Mouse (Mus musculus): ENCODE measurements around the gene Bpifb9b. TPM values are rescaled to one million over a fixed set of nuclear protein-coding genes. Genes with fewer than 3 reads are reported as not detected.
A peak's percentile ranks its signal among the peaks of the same experiment; 100 is the strongest.
"Not testable (repeated sequence)": the region's sequence is repeated elsewhere in the genome, so short reads cannot be mapped to it uniquely, and the experiment has no call there.

Gene Bpifb9b
- not detected in 2 replicates for polyA plus RNA-seq (2015; fragmentation: Nextera tagmentation; extraction: Ambion mirVana)

- H3K4me1 ChIP-seq; H3K4me2 ChIP-seq; H3K9ac ChIP-seq; H3K4me3 ChIP-seq; ATAC-seq (ENCODE audit: insufficient number of reproducible peaks, insufficient read depth, low FRiP score, low TSS enrichment, low read depth); H3K36me3 ChIP-seq; H3K27me3 ChIP-seq; H3K27ac ChIP-seq; H3K9me3 ChIP-seq: not testable (repeated sequence)
- 77% methylated on average over 4 of the region's 4 CpGs for WGBS
These were observed at the start of gene Bpifb9b for GRCm38 (mm10) chr2:154306927-154307326. Gene Bpifb9b (plus strand): TSS chr2:154307227.

DNA sequence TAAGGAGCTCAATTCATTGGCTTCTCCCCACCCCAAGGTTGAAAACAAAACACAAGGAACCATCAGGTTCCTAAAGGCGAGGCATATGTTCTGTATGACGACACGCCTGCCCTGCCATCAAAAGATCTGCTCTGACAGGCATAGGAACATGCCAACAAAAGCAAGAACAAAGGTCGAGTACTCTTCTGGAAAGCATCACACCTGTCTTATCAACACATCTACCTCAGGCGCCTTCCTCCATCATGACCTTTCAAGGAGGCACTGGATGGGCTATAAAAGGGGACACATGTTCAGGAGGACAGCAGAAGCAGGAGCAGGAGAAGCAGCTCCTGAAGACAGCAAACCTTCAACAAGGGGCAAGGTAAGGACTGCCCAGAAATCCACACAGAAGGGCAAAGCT lies 49.5 kb upstream of the Bpifb9b start, which contains the start of gene Bpifb9a:
TSS of gene Bpifb9a (plus strand) at position 301 of the 400 bp plus-strand sequence.
- not testable (repeated sequence) for H3K4me3 ChIP-seq; H3K36me3 ChIP-seq; H3K4me2 ChIP-seq; H3K9me3 ChIP-seq; H3K27me3 ChIP-seq; H3K4me1 ChIP-seq; H3K9ac ChIP-seq; ATAC-seq (ENCODE audit: insufficient number of reproducible peaks, insufficient read depth, low FRiP score, low TSS enrichment, low read depth); H3K27ac ChIP-seq
- 76% methylated on average over 5 of the region's 5 CpGs for WGBS

DNA sequence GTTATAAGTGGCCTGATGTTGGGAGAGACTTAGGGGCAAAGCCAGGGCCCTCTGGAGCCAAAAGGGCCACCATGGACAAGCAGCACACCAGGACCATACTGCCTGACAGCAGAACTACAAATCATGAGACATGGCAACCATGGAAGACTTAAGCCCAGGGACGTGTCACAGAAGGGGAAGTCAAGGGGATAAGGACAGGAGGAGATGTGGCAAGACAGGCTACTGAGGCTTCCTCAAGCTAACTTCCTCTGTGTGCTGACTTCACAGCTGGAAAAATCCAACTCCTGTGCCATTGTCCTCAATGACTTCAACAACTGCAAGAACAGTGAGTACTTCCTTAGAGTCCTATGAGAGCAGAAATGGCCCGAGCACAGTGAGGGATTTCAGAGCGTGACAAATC lies 42.6 kb upstream of the Bpifb9b start:
- not testable (repeated sequence) for H3K4me3 ChIP-seq; ATAC-seq (ENCODE audit: insufficient number of reproducible peaks, insufficient read depth, low FRiP score, low TSS enrichment, low read depth); H3K27ac ChIP-seq; H3K36me3 ChIP-seq; H3K4me2 ChIP-seq; H3K9me3 ChIP-seq; H3K4me1 ChIP-seq; H3K27me3 ChIP-seq; H3K9ac ChIP-seq
- 82% methylated on average over 3 of the region's 3 CpGs for WGBS

GRCm38 (mm10) chr2:154291866-154292265 lies 15.2 kb upstream of the Bpifb9b start:
- not testable (repeated sequence) for H3K9ac ChIP-seq; ATAC-seq (ENCODE audit: insufficient number of reproducible peaks, insufficient read depth, low FRiP score, low TSS enrichment, low read depth); H3K4me1 ChIP-seq; H3K4me3 ChIP-seq; H3K36me3 ChIP-seq; H3K4me2 ChIP-seq; H3K9me3 ChIP-seq; H3K27ac ChIP-seq; H3K27me3 ChIP-seq
- WGBS: 85% methylated on average over 3 of the region's 3 CpGs

DNA sequence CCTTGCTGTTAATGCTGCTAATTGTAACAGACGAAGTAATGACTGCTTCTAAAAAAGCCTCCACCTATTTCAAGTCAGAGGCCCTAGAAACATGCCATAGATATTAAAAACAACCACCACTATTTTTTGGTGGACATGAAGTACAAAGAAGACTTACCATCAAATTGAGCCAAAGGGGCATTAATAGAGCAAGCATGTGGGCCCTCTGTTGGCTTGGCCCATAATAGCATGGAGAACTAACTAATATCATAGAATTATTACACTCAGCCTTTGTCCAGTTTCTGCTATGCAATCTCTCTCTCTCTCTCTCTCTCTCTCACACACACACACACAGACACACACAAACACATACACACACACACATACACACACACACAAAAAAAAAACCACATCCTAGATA lies 14.2 kb upstream of the Bpifb9b start:
- no peak for ATAC-seq (ENCODE audit: insufficient number of reproducible peaks, insufficient read depth, low FRiP score, low TSS enrichment, low read depth)
- Histone ChIP-seq H3K9me3 (no peaks in the 10 kb centered on the region), H3K36me3 (no peaks in the 10 kb centered on the region), H3K27me3 (no peaks in the 10 kb centered on the region), H3K27ac (no peak overlapping the region), H3K9ac (no peak overlapping the region), H3K4me1 (no peaks in the 10 kb centered on the region), H3K4me2 (no peak overlapping the region), H3K4me3 (no peak overlapping the region)
- WGBS: 65% methylated on average over 1 of the region's 1 CpGs

DNA sequence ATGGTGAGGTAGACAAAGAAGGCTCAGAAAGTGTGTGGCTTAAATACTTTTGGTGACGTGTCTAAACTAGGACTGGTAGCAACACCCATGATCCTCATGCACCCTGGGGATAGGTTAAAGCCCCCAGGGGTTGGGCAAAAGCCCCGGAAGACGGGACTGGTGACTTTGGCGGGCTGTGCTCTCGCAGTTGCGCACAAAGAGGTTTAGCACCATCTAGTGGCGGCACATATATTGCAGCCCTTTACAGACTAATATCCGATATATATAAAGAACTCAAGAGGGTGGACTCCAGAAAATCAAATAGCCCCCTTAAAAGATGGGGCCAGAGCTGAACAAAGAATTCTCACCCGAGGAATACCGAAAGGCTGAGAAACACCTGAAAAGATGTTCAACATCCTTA lies 12.3 kb upstream of the Bpifb9b start:
- H3K27me3 ChIP-seq; H3K36me3 ChIP-seq; H3K4me1 ChIP-seq; H3K9ac ChIP-seq; H3K9me3 ChIP-seq; H3K27ac ChIP-seq; H3K4me3 ChIP-seq; ATAC-seq (ENCODE audit: insufficient number of reproducible peaks, insufficient read depth, low FRiP score, low TSS enrichment, low read depth): not testable (repeated sequence)
- 2% methylated on average over 10 of the region's 10 CpGs for WGBS
- peak overlapping the region; percentile 35 for H3K4me2 ChIP-seq

- Histone ChIP-seq H3K36me3 (no peaks in the 10 kb centered on the region), H3K4me3 (no peak overlapping the region), H3K27ac (no peak overlapping the region), H3K4me2 (no peak overlapping the region), H3K9ac (no peak overlapping the region), H3K4me1 (no peaks in the 10 kb centered on the region), H3K9me3 (no peaks in the 10 kb centered on the region), H3K27me3 (no peaks in the 10 kb centered on the region)
- WGBS: 13% methylated on average over 1 of the region's 1 CpGs
- no peak; the same call in 1 of the 2 replicates for ATAC-seq (ENCODE audit: insufficient number of reproducible peaks, insufficient read depth, low FRiP score, low TSS enrichment, low read depth)
These were observed 6.5 kb upstream of the Bpifb9b start for GRCm38 (mm10) chr2:154300496-154300895.

- 73% methylated on average over 3 of the region's 3 CpGs for WGBS
- Histone ChIP-seq H3K4me1 (no peaks in the 10 kb centered on the region), H3K27ac (no peak overlapping the region), H3K9ac (no peak overlapping the region), H3K27me3 (no peaks in the 10 kb centered on the region), H3K9me3 (no peaks in the 10 kb centered on the region), H3K36me3 (no peaks in the 10 kb centered on the region), H3K4me2 (no peak overlapping the region), H3K4me3 (no peak overlapping the region)
- no peak for ATAC-seq (ENCODE audit: insufficient number of reproducible peaks, insufficient read depth, low FRiP score, low TSS enrichment, low read depth)
These were observed 5.3 kb upstream of the Bpifb9b start for GRCm38 (mm10) chr2:154301763-154302162.

DNA sequence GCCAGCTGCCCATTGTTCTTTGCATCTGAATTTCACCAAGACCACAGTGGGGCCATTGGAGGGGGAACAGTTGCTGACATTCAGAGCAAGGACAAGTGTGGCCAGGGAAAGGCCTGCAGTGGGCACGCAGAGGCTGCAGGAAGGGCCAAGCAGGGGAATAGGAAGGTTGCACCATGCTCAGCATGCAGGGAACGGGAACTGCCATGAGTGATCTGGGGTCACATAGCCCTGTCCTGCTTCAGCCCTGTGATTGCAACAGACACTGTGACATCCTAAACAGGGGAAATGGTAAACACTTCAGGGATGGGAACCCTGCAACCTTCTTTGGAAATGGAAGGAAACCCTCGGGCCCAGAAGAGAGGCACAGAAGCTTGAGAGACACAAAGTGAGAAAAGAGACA lies 2.4 kb upstream of the Bpifb9b start:
- H3K4me2 ChIP-seq; ATAC-seq (ENCODE audit: insufficient number of reproducible peaks, insufficient read depth, low FRiP score, low TSS enrichment, low read depth); H3K36me3 ChIP-seq; H3K4me3 ChIP-seq; H3K4me1 ChIP-seq; H3K27me3 ChIP-seq; H3K27ac ChIP-seq; H3K9ac ChIP-seq; H3K9me3 ChIP-seq: not testable (repeated sequence)
- 78% methylated on average over 1 of the region's 3 CpGs for WGBS

GRCm38 (mm10) chr2:154313771-154314170 lies 6.7 kb downstream of the Bpifb9b start:
- H3K27me3 ChIP-seq; ATAC-seq (ENCODE audit: insufficient number of reproducible peaks, insufficient read depth, low FRiP score, low TSS enrichment, low read depth): not testable (repeated sequence)
- 80% methylated on average over 5 of the region's 5 CpGs for WGBS

GRCm38 (mm10) chr2:154326852-154327251 lies 19.8 kb downstream of the Bpifb9b start:
- ATAC-seq (ENCODE audit: insufficient number of reproducible peaks, insufficient read depth, low FRiP score, low TSS enrichment, low read depth): no peak
- Histone ChIP-seq H3K36me3 (no peaks in the 10 kb centered on the region), H3K4me3 (no peak overlapping the region), H3K9ac (no peak overlapping the region), H3K27me3 (no peaks in the 10 kb centered on the region), H3K4me1 (no peaks in the 10 kb centered on the region), H3K27ac (no peak overlapping the region), H3K9me3 (no peaks in the 10 kb centered on the region), H3K4me2 (no peak overlapping the region)
- WGBS: 84% methylated on average over 3 of the region's 3 CpGs

More at GRCm38 (mm10) chr2:154313771-154314170, 6.7 kb downstream of the Bpifb9b start:
- H3K36me3 ChIP-seq, H3K9ac ChIP-seq, H3K9me3 ChIP-seq, H3K4me2 ChIP-seq, H3K4me3 ChIP-seq, H3K4me1 ChIP-seq, H3K27ac ChIP-seq: not testable (repeated sequence)

- no peak overlapping the region for H3K9ac ChIP-seq
- no peak overlapping the region for H3K4me2 ChIP-seq
- peaks cover 23% of the 10 kb centered on the region for H3K36me3 ChIP-seq
- no peak overlapping the region for H3K4me3 ChIP-seq
- H3K27ac ChIP-seq: no peak overlapping the region
- no peak for ATAC-seq (ENCODE audit: insufficient number of reproducible peaks, insufficient read depth, low FRiP score, low TSS enrichment, low read depth)
- H3K4me1 ChIP-seq: no peaks in the 10 kb centered on the region
- H3K27me3 ChIP-seq: no peaks in the 10 kb centered on the region
- H3K9me3 ChIP-seq: no peaks in the 10 kb centered on the region
- 88% methylated on average over 4 of the region's 4 CpGs for WGBS
These were observed 28.5 kb downstream of the Bpifb9b start for GRCm38 (mm10) chr2:154335572-154335971.

DNA sequence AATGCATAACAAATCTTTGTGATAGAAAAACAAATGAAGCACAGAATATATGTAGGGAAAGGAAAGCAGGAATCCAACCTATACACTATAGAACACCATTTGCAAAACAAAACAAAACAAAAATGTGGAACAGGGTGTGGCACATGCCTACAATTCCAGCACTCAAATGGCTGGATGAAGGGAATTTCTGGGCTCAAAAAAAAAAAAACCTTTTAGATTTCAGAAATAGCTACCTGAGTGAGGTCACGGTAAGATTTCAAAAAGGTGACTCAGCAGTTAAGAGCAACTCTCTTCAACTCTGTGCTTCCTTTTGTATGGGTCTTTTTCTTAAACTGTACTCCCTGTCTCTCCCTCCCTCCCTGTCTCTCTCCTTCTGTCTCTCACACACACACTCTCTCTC lies 31.1 kb downstream of the Bpifb9b start:
- no peaks in the 10 kb centered on the region for H3K27me3 ChIP-seq
- H3K4me1 ChIP-seq: no peaks in the 10 kb centered on the region
- H3K4me2 ChIP-seq: no peak overlapping the region
- peaks cover 44% of the 10 kb centered on the region for H3K36me3 ChIP-seq
- H3K27ac ChIP-seq: no peak overlapping the region
- ATAC-seq (ENCODE audit: insufficient number of reproducible peaks, insufficient read depth, low FRiP score, low TSS enrichment, low read depth): no peak
- 67% methylated on average over 1 of the region's 1 CpGs for WGBS
- H3K9me3 ChIP-seq: no peaks in the 10 kb centered on the region
- H3K9ac ChIP-seq: no peak overlapping the region
- no peak overlapping the region for H3K4me3 ChIP-seq
